Mouse (Mus musculus) yolk sac, embryonic 10.5 days (tissue): Measurements from ENCODE around the gene Mrgprb3.

ENCODE experiments used
- DNase-seq: peaks from one replicate; pipeline ENCODE4 v3.0.0-alpha.2; 2017; ENCODE audit warnings: low spot score

The Mrgprb3 gene

DNA sequence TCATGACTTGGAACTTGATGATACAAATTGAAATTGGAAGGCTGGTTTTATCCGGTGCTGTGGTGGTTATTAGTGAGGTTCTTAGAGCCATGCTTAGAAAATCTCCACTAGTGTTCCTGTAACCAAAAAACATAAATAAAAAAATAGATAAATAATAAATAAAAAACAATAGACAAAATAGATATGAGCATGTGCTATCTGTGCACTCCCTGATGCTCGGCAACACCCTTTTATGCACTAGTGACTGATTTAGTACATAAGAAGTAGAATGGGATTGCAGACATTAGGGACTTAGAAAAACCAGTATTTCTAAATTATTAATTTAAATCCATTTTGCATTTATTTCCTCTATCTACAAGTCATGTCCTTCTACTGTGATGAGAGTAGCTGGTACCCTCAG lies at the start of gene Mrgprb3:
Gene Mrgprb3 (minus strand): TSS at position 101 of the 400 bp plus-strand sequence.
- DNase-seq: no peak
